Mouse (Mus musculus) layer of hippocampus, adult 9-11 months (tissue): Measurements from ENCODE around the gene 5730596B20Rik.

Source experiments
- DNase-seq: peaks from one replicate; pipeline ENCODE4 v3.0.0; 2022

5730596B20Rik gene

GRCm38 (mm10) chr6:52200751-52201250, 23.5 kb downstream of the 5730596B20Rik start:
- DNase-seq: no peak

GRCm38 (mm10) chr6:52201269-52201668, 24.0 kb downstream of the 5730596B20Rik start:
- DNase-seq: no peak

GRCm38 (mm10) chr6:52202362-52203120, 25.2 kb downstream of the 5730596B20Rik start:
- DNase-seq: no peak

GRCm38 (mm10) chr6:52203121-52203370, 25.7 kb downstream of the 5730596B20Rik start:
- no peak for DNase-seq

- DNase-seq: no peak
These were observed 26.2 kb downstream of the 5730596B20Rik start for GRCm38 (mm10) chr6:52203371-52204049.

GRCm38 (mm10) chr6:52204050-52204752, 26.9 kb downstream of the 5730596B20Rik start, which contains the start of gene Hoxa5:
Gene Hoxa5, minus strand, starts transcription at chr6:52204587.
- DNase-seq: no peak

- no peak for DNase-seq
These were observed 27.9 kb downstream of the 5730596B20Rik start for GRCm38 (mm10) chr6:52205221-52205620.

GRCm38 (mm10) chr6:52205638-52206621, 28.6 kb downstream of the 5730596B20Rik start:
- DNase-seq: no peak

GRCm38 (mm10) chr6:52206882-52207683, 29.8 kb downstream of the 5730596B20Rik start:
- no peak for DNase-seq

GRCm38 (mm10) chr6:52207684-52207976, 30.3 kb downstream of the 5730596B20Rik start:
- DNase-seq: no peak

- no peak for DNase-seq
These were observed 31.0 kb downstream of the 5730596B20Rik start, which contains the start of gene Hoxa6 for GRCm38 (mm10) chr6:52208072-52208867. Gene Hoxa6, minus strand, starts transcription at chr6:52208722.

GRCm38 (mm10) chr6:52208868-52209684, 31.8 kb downstream of the 5730596B20Rik start:
- DNase-seq: no peak

- no peak for DNase-seq
These were observed 32.4 kb downstream of the 5730596B20Rik start for GRCm38 (mm10) chr6:52209685-52210046.

GRCm38 (mm10) chr6:52211170-52211935, 34.1 kb downstream of the 5730596B20Rik start:
- peak; percentile 26 for DNase-seq

GRCm38 (mm10) chr6:52211961-52212360, 34.7 kb downstream of the 5730596B20Rik start:
- DNase-seq: no peak

GRCm38 (mm10) chr6:52212556-52213118, 35.3 kb downstream of the 5730596B20Rik start:
- no peak for DNase-seq

- DNase-seq: no peak
These were observed 36.1 kb downstream of the 5730596B20Rik start, which contains the start of the genes Hoxa3 and Gm28308 for GRCm38 (mm10) chr6:52213119-52213986. Gene Hoxa3, minus strand, starts transcription at chr6:52213336. Gene Gm28308, minus strand, starts transcription at chr6:52213339.

GRCm38 (mm10) chr6:52214271-52214670, 37.0 kb downstream of the 5730596B20Rik start:
- no peak for DNase-seq
